In the genomic region with DNA sequence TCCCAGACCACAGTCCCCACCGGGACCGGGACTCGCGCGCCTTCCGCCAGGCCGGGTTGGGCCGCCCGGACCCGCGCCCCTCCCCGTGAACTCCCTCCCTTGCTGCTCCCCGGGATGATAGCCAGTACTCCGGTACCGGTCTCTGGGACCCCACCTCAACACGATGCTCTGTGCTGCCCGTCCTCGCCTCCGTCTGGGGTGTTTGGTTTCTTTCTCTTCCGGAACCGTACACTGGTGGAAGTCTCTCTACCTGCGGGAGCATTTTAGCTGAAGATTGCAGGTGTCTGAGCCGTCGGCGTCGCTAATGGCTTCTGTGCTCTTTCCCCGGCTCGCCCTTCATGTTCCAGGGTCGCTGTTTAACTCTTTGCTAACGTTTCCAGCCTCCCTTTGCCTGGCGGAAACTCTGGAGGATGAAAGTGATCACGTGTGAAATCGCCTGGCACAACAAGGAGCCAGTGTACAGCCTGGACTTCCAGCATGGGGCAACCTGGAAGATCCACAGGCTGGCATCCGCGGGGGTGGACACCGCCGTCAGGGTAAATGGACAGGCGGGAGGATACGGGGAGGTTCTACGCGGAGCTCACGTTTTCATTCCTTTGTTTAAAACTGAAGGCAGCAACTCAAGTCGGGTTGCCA, we compare ENCODE assay signal across 8 mouse cellular contexts. TPM values are rescaled to one million over a fixed set of nuclear protein-coding genes. Genes with fewer than 3 reads are reported as not detected.
A peak's percentile ranks its signal among the peaks of the same experiment; 100 is the strongest.
DNase-seq lines count a peak whose midpoint lies in the region; ATAC-seq and TF ChIP-seq lines count a peak whose summit lies in the region.

No protein-coding gene starts in this region.

- H3K9ac ChIP-seq in hindbrain, postnatal 0 days (replicated peaks; ENCODE audit: low read length): peak overlapping the region; percentile 38
- peak overlapping the region; percentile 87 for H3K9ac ChIP-seq in liver, postnatal 0 days (replicated peaks)

- H3K4me2 ChIP-seq in hindbrain, postnatal 0 days (ENCODE audit: low read depth, low read length): peak overlapping the region; percentile 78
- peak overlapping the region; percentile 96 for H3K4me2 ChIP-seq in liver, postnatal 0 days (ENCODE audit: low read depth, low read length)

- ATAC-seq in erythroid progenitor cell, adult 5-6 weeks (replicated peaks; ENCODE audit: low FRiP score, poor library complexity, severe bottlenecking): peak; percentile 53
- peak; percentile 9 for ATAC-seq in hindbrain, postnatal 0 days
- ATAC-seq in liver, postnatal 0 days: peak; percentile 60

- no peak overlapping the region for H3K27ac ChIP-seq in brown adipose tissue, adult 24 weeks (replicated peaks; ENCODE audit: low read depth, low read length)
- no peak overlapping the region for H3K27ac ChIP-seq in hindbrain, postnatal 0 days
- peak overlapping the region; percentile 30; the same call in 1 of the 2 replicates for H3K27ac ChIP-seq in liver, postnatal 0 days (ENCODE audit: low read depth)

- H3K27me3 ChIP-seq in hindbrain, postnatal 0 days (ENCODE audit: insufficient read depth, low read length): no peaks in the 10 kb centered on the region
- no peaks in the 10 kb centered on the region for H3K27me3 ChIP-seq in liver, postnatal 0 days (ENCODE audit: insufficient read depth, low read length)

- peak; percentile 10 for DNase-seq in right cerebral cortex, postnatal 4 days
- no peak for DNase-seq in right cerebral cortex, postnatal 10 days (ENCODE audit: low spot score in 2 of 2)
- peak; percentile 31 for DNase-seq in hindbrain, postnatal 0 days (ENCODE audit: low spot score)
- peak; percentile 45 for DNase-seq in liver, postnatal 0 days
- DNase-seq in spleen, postnatal 10 days (ENCODE audit: low spot score in 2 of 2): peak; percentile 32 to 41
- DNase-seq in left cerebral cortex, adult 9 months (ENCODE audit: low spot score in 2 of 2): no peak

- TF ChIP-seq EP300 in liver, postnatal 0 days (IDR thresholded peaks at IDR 0.05; ENCODE audit: low read depth): no peak

- no peaks in the 10 kb centered on the region for H3K9me3 ChIP-seq in hindbrain, postnatal 0 days (ENCODE audit: low read length)
- no peaks in the 10 kb centered on the region for H3K9me3 ChIP-seq in liver, postnatal 0 days (ENCODE audit: low read length)

- under 1% methylated on average over 43 of the region's 43 CpGs for WGBS in hindbrain, postnatal 0 days
- WGBS in liver, postnatal 0 days (ENCODE audit: insufficient replicate concordance): 1% methylated on average over 43 of the region's 43 CpGs

- H3K36me3 ChIP-seq in hindbrain, postnatal 0 days (ENCODE audit: insufficient read depth, low read length): no peaks in the 10 kb centered on the region
- peaks cover 14% of the 10 kb centered on the region for H3K36me3 ChIP-seq in liver, postnatal 0 days (replicated peaks; ENCODE audit: insufficient read depth, low read length)

- no peaks in the 10 kb centered on the region for H3K4me1 ChIP-seq in brown adipose tissue, adult 24 weeks (ENCODE audit: control insufficient read depth, insufficient read depth, insufficient read length, low read length)
- peaks cover 5% of the 10 kb centered on the region for H3K4me1 ChIP-seq in hindbrain, postnatal 0 days (ENCODE audit: insufficient read depth, low read length)
- H3K4me1 ChIP-seq in liver, postnatal 0 days (ENCODE audit: insufficient read depth): peaks cover 12% of the 10 kb centered on the region

- H3K4me3 ChIP-seq in brown adipose tissue, adult 24 weeks (ENCODE audit: insufficient read depth, low read depth, low read length): peak overlapping the region; percentile 70
- H3K4me3 ChIP-seq in hindbrain, postnatal 0 days (ENCODE audit: low read length): peak overlapping the region; percentile 60
- H3K4me3 ChIP-seq in liver, postnatal 0 days (ENCODE audit: low read depth, low read length): peak overlapping the region; percentile 93

- TF ChIP-seq CTCF in hindbrain, postnatal 0 days (IDR thresholded peaks at IDR 0.05; ENCODE audit: low read depth): no peak
- no peak for TF ChIP-seq CTCF in liver, postnatal 0 days (IDR thresholded peaks at IDR 0.05; ENCODE audit: low read depth)

RNA-seq across cellular contexts. Expression of gene Chaf1b, which starts 0.5 kb away (rescaled TPM):
- polyA plus RNA-seq in brown adipose tissue, adult 24 weeks (2012; ENCODE audit: insufficient read depth, insufficient read length, missing spikeins): not detected in 2 replicates
- 44.3 and 52.8 TPM in 2 replicates for total RNA-seq in erythroid progenitor cell, adult 5-6 weeks (2015; ENCODE audit: low replicate concordance)
- 18.5 and 52.9 TPM in 2 replicates for total RNA-seq in erythroid progenitor cell, adult 5-6 weeks (2017; ENCODE audit: low replicate concordance)
- 9.3 and 11.4 TPM in 2 replicates for total RNA-seq in hindbrain, postnatal 0 days (2014; rRNA removed)
- polyA plus RNA-seq in hindbrain, postnatal 0 days (2015; fragmentation: Nextera tagmentation; extraction: Ambion mirVana): 18.7 and 20.2 TPM in 2 replicates
- polyA plus RNA-seq in liver, postnatal 0 days (2015; fragmentation: Nextera tagmentation; extraction: Ambion mirVana): 17.2 and 18.9 TPM in 2 replicates

RNA-seq across cellular contexts. Expression of gene Morc3, which starts 52.3 kb away (rescaled TPM):
- 9.4 and 9.7 TPM in 2 replicates for polyA plus RNA-seq in brown adipose tissue, adult 24 weeks (2012; ENCODE audit: insufficient read depth, insufficient read length, missing spikeins)
- total RNA-seq in erythroid progenitor cell, adult 5-6 weeks (2015; ENCODE audit: low replicate concordance): 133 and 169 TPM in 2 replicates
- total RNA-seq in erythroid progenitor cell, adult 5-6 weeks (2017; ENCODE audit: low replicate concordance): 112 and 212 TPM in 2 replicates
- total RNA-seq in hindbrain, postnatal 0 days (2014; rRNA removed): 19.2 and 25.2 TPM in 2 replicates
- 22.2 and 24.1 TPM in 2 replicates for polyA plus RNA-seq in hindbrain, postnatal 0 days (2015; fragmentation: Nextera tagmentation; extraction: Ambion mirVana)
- 11.7 and 12.3 TPM in 2 replicates for polyA plus RNA-seq in liver, postnatal 0 days (2015; fragmentation: Nextera tagmentation; extraction: Ambion mirVana)

Comparison
In these comparisons a context has a peak if more than half of its experiments do, and no peak if none do; other contexts are left out.
1. DNase-seq: peak in right cerebral cortex, postnatal 4 days (single experiment), hindbrain, postnatal 0 days (single experiment), liver, postnatal 0 days (single experiment) and spleen, postnatal 10 days (2 of 2); none in right cerebral cortex, postnatal 10 days (0 of 2) and left cerebral cortex, adult 9 months (0 of 2).
2. ATAC-seq: peak in every context shown above with its lines; median percentile 60 in liver, postnatal 0 days; 53 in erythroid progenitor cell, adult 5-6 weeks; 9 in hindbrain, postnatal 0 days.
3. Peak in every context shown above with its lines, with median percentiles within 50 percentile points of each other: H3K4me3 ChIP-seq.